Mouse (Mus musculus) heart, embryonic 12.5 days (tissue): ENCODE measurements around the gene Dclk1. TPM values are rescaled to one million over a fixed set of nuclear protein-coding genes. Genes with fewer than 3 reads are reported as not detected.

Experiments used
- ATAC-seq: fragments of 200-750 bp; cut with Nextera tagmentation; 2 replicates; pipeline ENCODE4 v1.8.0; 2017; ENCODE audit warnings: moderate TSS enrichment, moderate library complexity; ENCODE audit not compliant: insufficient number of reproducible peaks, low FRiP score
- H3K27ac ChIP-seq: fragments of 300-500 bp; sonication (generic); 2 replicates; pipeline ENCODE4 v1.5.1; 2016; ENCODE audit warnings: mild to moderate bottlenecking, moderate library complexity; ENCODE audit not compliant: poor library complexity, severe bottlenecking
- H3K27me3 ChIP-seq: fragments of 300-500 bp; sonication (generic); replicated peaks from 2 replicates; pipeline ENCODE4 v1.6.1; 2016; ENCODE audit warnings: mild to moderate bottlenecking, moderate library complexity
- H3K36me3 ChIP-seq: fragments of 300-500 bp; sonication (generic); 2 replicates; pipeline ENCODE4 v1.6.1; 2016; ENCODE audit warnings: mild to moderate bottlenecking, moderate library complexity
- H3K4me1 ChIP-seq: fragments of 300-500 bp; sonication (generic); replicated peaks from 2 replicates; pipeline ENCODE4 v1.6.1; 2016; ENCODE audit warnings: mild to moderate bottlenecking
- H3K4me2 ChIP-seq: fragments of 300-500 bp; sonication (generic); 2 replicates; pipeline ENCODE4 v1.6.1; 2016; ENCODE audit warnings: mild to moderate bottlenecking, moderate library complexity
- H3K4me3 ChIP-seq: fragments of 300-500 bp; sonication (generic); 2 replicates; pipeline ENCODE4 v1.5.1; 2016; ENCODE audit warnings: mild to moderate bottlenecking
- H3K9ac ChIP-seq: fragments of 300-500 bp; sonication (generic); 2 replicates; pipeline ENCODE4 v1.6.1; 2016; ENCODE audit warnings: mild to moderate bottlenecking, moderate library complexity
- H3K9me3 ChIP-seq: fragments of 300-500 bp; sonication (generic); replicated peaks from 2 replicates; pipeline ENCODE4 v1.6.1; 2016; ENCODE audit warnings: mild to moderate bottlenecking, moderate library complexity
- WGBS: fragments of 180-500 bp; shearing (Covaris S2); methylation state at CpG from one replicate; pipeline ENCODE4 v1.1.7; 2016; 5-methylcytosine and 5-hydroxymethylcytosine counted together
- polyA plus RNA-seq: library from polyadenylated mRNA; unstranded; fragments of >200 nt; fragmentation: Nextera tagmentation; extraction: Ambion mirVana; gene quantifications from 2 replicates; pipeline ENCODE4 v1.2.1, GENCODE M21; 2016

The Dclk1 gene
- polyA plus RNA-seq, 1 experiment from 2014 or later = 8.6 TPM

- Histone ChIP-seq H3K27ac (no peak overlapping the region), H3K4me1 (peaks cover 6% of the 10 kb centered on the region; the same call in 1 of the 2 replicates), H3K4me3 (no peak overlapping the region), H3K9me3 (no peaks in the 10 kb centered on the region), H3K27me3 (no peaks in the 10 kb centered on the region), H3K9ac (no peak overlapping the region), H3K36me3 (no peaks in the 10 kb centered on the region), H3K4me2 (no peak overlapping the region)
- WGBS = 80% methylated on average over 4 of the region's 4 CpGs
- ATAC-seq = no peak
Measured at GRCm38 (mm10) chr3:55288726-55289125, 46.6 kb downstream of the Dclk1 start.

DNA sequence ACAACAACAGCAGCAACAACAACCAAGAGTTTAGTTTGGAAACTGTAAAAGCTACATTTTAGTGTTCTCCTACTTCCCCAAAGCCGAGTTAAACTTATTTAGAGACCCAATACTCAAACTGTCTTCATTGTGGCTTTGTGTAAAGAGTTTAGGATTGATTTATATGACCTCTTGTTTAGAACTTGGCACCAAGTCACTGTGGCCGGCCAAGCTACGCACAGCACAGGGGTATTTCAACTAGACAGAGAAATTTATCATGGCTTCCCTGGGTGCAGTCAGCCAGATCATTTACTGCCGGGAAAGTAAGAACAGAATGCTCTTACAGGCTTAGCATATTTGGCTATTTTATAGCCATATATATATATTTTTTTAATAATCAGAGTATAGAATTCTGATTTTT lies 49.8 kb downstream of the Dclk1 start:
- Histone ChIP-seq H3K4me1 (no peaks in the 10 kb centered on the region), H3K4me3 (no peak overlapping the region), H3K27ac (no peak overlapping the region), H3K27me3 (no peaks in the 10 kb centered on the region), H3K36me3 (no peaks in the 10 kb centered on the region), H3K9ac (no peak overlapping the region), H3K4me2 (no peak overlapping the region), H3K9me3 (no peaks in the 10 kb centered on the region)
- WGBS = 85% methylated on average over 4 of the region's 4 CpGs
- no peak for ATAC-seq

DNA sequence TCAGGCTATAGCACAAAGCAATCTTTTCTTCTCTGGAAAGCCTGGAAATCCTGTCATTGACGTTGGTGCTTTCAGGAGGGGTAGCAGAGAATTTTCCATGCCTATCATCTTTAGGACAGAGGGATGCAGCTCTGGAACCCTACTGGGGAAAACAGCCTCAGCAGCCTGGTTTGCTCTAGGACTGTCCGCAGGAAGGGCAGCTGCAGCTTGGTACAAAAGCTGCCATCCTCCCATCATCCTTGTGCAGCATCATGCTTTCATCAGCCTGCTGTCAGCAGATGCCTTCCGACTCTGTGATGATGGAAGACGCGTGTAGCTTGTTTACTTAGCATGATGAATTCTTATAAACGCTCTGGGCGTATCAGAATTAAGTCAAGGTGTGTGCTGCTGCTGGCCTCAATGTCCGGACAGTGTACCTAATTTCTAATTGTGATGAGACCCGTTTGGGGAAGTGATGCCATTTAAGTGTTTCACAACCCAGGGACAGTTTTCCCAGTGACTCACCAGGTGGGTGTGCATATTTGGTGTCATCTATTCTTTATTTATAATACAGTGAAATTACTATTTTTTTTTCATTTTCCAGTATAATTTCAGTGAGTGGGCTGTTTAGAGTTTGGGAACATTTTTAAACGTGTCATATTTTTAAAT lies 50.7 kb downstream of the Dclk1 start:
- no peak overlapping the region for H3K9ac ChIP-seq
- H3K4me3 ChIP-seq = no peak overlapping the region
- H3K4me1 ChIP-seq = no peaks in the 10 kb centered on the region
- no peak overlapping the region for H3K27ac ChIP-seq
- no peak for ATAC-seq
- H3K4me2 ChIP-seq = no peak overlapping the region
- H3K27me3 ChIP-seq = no peaks in the 10 kb centered on the region
- no peaks in the 10 kb centered on the region for H3K36me3 ChIP-seq
- H3K9me3 ChIP-seq = no peaks in the 10 kb centered on the region
- WGBS = 79% methylated on average over 10 of the region's 10 CpGs

GRCm38 (mm10) chr3:55305653-55306052 lies 63.5 kb downstream of the Dclk1 start:
- Histone ChIP-seq H3K4me3 (no peak overlapping the region), H3K4me2 (no peak overlapping the region), H3K36me3 (no peaks in the 10 kb centered on the region), H3K27ac (no peak overlapping the region), H3K27me3 (no peaks in the 10 kb centered on the region), H3K9me3 (no peaks in the 10 kb centered on the region), H3K4me1 (no peaks in the 10 kb centered on the region), H3K9ac (no peak overlapping the region)
- ATAC-seq = no peak

DNA sequence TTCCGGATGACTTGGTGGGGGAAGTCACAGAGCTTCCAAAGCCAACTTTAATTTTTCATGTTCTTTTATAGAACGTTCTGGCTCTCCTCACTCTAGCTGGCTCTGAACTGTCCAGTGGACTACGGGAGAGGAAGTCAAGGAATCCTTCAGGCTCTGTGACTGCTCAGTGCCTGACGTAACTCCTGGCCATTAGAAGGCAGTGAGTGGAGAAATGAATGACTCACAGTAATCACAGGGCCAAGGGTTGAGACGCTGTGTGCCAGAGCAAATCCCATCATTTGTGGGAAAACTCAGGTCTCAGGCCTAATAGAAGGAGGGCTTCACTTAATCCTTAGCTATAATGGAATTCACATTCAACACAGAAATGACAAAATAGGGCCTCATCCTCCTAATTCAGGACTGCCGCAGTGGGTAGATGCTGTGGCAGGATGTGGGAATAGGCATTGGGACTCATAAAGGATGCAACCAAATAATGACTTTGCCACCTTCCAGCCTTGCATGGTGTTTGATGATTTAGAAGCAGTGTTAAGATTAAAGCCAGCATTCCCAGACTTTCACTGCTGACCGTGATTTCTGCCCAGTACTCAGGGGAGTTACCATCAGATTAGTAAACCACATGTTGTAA lies 65.5 kb downstream of the Dclk1 start:
- ATAC-seq = no peak

DNA sequence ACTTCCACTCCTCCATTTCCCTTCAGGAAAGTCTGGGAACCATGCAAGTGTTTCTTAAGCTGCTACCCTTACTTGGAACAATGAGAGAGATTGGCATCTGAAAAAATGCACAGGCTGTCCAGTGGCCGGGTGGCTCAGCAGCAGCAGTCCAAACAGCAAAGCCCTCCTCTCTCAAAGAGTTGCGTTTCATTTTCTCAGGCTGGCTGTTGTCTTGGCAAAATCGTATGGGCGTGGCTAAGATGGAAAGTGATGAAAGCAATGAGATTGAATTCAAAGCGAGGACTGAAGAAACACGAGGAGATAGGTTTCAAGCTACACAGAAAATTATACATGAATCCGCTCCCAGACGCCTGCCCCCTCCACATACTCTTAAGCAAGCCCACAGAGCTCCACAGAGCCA lies 67.8 kb downstream of the Dclk1 start:
- no peaks in the 10 kb centered on the region for H3K36me3 ChIP-seq
- no peaks in the 10 kb centered on the region for H3K27me3 ChIP-seq
- no peak overlapping the region for H3K4me3 ChIP-seq
- H3K9ac ChIP-seq = no peak overlapping the region
- no peaks in the 10 kb centered on the region for H3K9me3 ChIP-seq
- ATAC-seq = no peak
- H3K4me1 ChIP-seq = no peaks in the 10 kb centered on the region
- H3K27ac ChIP-seq = no peak overlapping the region
- no peak overlapping the region for H3K4me2 ChIP-seq
- WGBS = 51% methylated on average over 8 of the region's 8 CpGs

More for the DNA sequence above, 65.5 kb downstream of the Dclk1 start:
- Histone ChIP-seq H3K9me3 (no peaks in the 10 kb centered on the region), H3K4me3 (no peak overlapping the region), H3K9ac (no peak overlapping the region), H3K27me3 (no peaks in the 10 kb centered on the region), H3K27ac (no peak overlapping the region), H3K4me1 (no peaks in the 10 kb centered on the region), H3K36me3 (no peaks in the 10 kb centered on the region), H3K4me2 (no peak overlapping the region)
- WGBS = 62% methylated on average over 7 of the region's 7 CpGs

DNA sequence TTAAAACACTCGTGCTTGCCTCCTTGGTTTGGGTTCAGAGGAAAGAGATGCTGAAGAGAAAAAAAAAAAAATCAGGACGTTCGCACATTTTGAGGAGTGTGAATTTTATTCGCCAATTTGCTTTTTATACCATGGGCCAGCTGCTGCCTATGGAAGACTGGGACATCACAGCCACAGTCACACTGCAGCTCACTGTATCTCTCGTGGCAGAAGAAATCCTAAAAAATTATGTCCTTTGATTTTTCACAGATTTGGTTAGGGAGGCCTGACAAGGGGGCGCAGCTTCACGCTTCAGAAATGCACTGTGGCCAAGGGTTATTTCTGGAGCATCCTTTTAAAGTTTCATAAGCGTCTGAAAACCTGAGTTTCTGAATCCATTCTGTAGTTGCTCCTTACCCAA lies 73.7 kb downstream of the Dclk1 start:
- no peak overlapping the region for H3K4me2 ChIP-seq
- ATAC-seq = no peak
- no peak overlapping the region for H3K27ac ChIP-seq
- no peaks in the 10 kb centered on the region for H3K27me3 ChIP-seq
- no peak overlapping the region for H3K9ac ChIP-seq
- H3K36me3 ChIP-seq = no peaks in the 10 kb centered on the region
- no peaks in the 10 kb centered on the region for H3K4me1 ChIP-seq
- H3K4me3 ChIP-seq = no peak overlapping the region
- H3K9me3 ChIP-seq = no peaks in the 10 kb centered on the region
- WGBS = 79% methylated on average over 8 of the region's 8 CpGs

- no peak overlapping the region for H3K9ac ChIP-seq
- H3K27ac ChIP-seq = no peak overlapping the region
- no peak overlapping the region for H3K4me3 ChIP-seq
- ATAC-seq = no peak
- no peaks in the 10 kb centered on the region for H3K27me3 ChIP-seq
- no peaks in the 10 kb centered on the region for H3K36me3 ChIP-seq
- H3K9me3 ChIP-seq = no peaks in the 10 kb centered on the region
- WGBS = 80% methylated on average over 1 of the region's 1 CpGs
- no peaks in the 10 kb centered on the region for H3K4me1 ChIP-seq
- no peak overlapping the region for H3K4me2 ChIP-seq
Measured at GRCm38 (mm10) chr3:55318021-55318420, 75.9 kb downstream of the Dclk1 start.

DNA sequence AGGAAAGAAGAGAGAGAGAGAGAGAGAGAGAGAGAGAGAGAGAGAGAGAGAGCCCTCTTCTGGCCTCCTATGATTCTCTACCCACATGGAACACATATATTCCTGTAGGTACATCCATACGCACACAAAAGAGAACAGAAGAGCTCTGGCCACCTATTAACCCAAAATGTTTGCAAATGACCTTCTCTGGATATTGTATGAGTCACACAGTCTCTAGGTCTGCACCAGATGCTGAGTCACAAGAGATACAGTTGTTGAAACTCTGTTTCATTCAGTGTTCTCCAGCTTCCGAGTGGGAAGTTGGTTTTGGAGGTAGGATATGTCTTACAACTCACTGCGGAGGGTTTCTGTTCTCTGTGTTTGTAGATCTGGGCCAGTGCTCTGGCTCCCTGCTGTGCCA lies 78.4 kb downstream of the Dclk1 start:
- H3K36me3 ChIP-seq = no peaks in the 10 kb centered on the region
- H3K27ac ChIP-seq = no peak overlapping the region
- no peak for ATAC-seq
- 83% methylated on average over 3 of the region's 3 CpGs for WGBS
- no peaks in the 10 kb centered on the region for H3K27me3 ChIP-seq
- H3K4me3 ChIP-seq = no peak overlapping the region
- no peaks in the 10 kb centered on the region for H3K4me1 ChIP-seq
- no peak overlapping the region for H3K4me2 ChIP-seq
- no peak overlapping the region for H3K9ac ChIP-seq
- H3K9me3 ChIP-seq = 0 out of 2 replicates have a peak, but pooled peaks cover 2% of the 10 kb centered on the region

DNA sequence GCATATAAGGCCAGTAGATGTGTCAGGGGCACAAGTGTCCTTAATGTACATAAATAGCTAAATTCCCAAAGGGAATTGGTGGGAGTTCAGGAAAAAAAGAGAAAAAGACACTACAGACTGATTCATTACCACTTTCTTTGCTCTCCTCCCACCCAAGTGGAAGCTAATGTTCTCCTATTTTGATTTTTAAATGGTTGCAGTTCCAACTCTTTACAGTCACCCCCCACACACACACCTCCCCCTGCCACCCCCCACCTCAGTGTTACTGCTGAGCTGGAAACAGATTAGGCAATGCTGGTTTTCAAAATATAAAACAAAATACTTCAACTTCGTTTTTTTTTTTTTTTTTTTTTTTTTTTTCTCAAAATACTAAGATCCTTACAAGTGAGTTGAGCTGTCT lies 81.9 kb downstream of the Dclk1 start:
- H3K4me1 ChIP-seq = no peaks in the 10 kb centered on the region
- no peak overlapping the region for H3K4me3 ChIP-seq
- WGBS = 50% methylated on average over 1 of the region's 1 CpGs
- H3K4me2 ChIP-seq = no peak overlapping the region
- H3K27ac ChIP-seq = no peak overlapping the region
- H3K27me3 ChIP-seq = no peaks in the 10 kb centered on the region
- no peaks in the 10 kb centered on the region for H3K36me3 ChIP-seq
- ATAC-seq = no peak
- 0 out of 2 replicates have a peak, but pooled peaks cover 2% of the 10 kb centered on the region for H3K9me3 ChIP-seq
- no peak overlapping the region for H3K9ac ChIP-seq

DNA sequence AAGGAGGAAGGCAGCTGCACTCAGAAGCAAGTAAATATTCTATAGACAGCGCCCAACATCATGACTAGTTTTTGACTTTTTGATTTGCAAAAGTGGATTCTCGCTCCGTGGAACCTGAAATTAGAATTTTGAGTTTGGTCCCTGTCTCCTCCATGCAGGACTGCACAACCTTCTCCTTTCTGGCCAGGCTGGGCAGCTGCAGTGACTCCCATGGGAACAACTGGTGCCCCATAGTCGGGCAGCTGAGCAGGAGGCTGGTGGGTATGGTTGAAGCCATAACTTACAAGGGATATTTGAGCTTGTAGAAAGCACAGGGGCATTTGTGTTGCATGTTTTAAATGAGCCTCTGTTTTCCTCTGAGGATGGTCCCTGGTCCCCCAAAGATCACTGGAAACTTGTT lies 88.3 kb downstream of the Dclk1 start:
- no peaks in the 10 kb centered on the region for H3K27me3 ChIP-seq
- 85% methylated on average over 4 of the region's 4 CpGs for WGBS

DNA sequence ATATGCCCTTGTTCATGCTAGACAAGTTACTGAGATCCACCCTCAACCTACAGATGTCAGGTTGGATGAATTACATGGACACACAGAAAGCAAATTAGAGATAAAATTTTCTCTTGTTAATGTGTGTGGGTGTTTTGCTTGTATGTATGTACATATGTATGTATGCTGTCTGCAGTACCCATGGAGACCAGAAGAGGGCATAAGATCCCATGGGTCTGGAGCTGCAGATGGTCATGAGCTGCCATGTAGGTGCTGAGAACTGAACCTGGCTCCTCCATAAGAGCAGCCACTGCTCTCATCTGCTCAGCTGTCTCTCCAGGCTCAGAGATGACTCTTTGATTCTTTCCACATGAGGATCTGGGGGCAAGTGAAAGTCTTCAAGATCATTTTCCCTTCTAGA lies 89.5 kb downstream of the Dclk1 start:
- no peaks in the 10 kb centered on the region; the same call in 1 of the 2 replicates for H3K9me3 ChIP-seq
- H3K4me3 ChIP-seq = no peak overlapping the region
- ATAC-seq = no peak
- no peak overlapping the region for H3K9ac ChIP-seq
- no peaks in the 10 kb centered on the region for H3K27me3 ChIP-seq
- H3K36me3 ChIP-seq = no peaks in the 10 kb centered on the region
- H3K4me1 ChIP-seq = no peaks in the 10 kb centered on the region
- no peak overlapping the region for H3K27ac ChIP-seq
- H3K4me2 ChIP-seq = no peak overlapping the region

More for the DNA sequence above, 88.3 kb downstream of the Dclk1 start:
- Histone ChIP-seq H3K27ac (no peak overlapping the region), H3K4me3 (no peak overlapping the region), H3K36me3 (no peaks in the 10 kb centered on the region), H3K9me3 (no peaks in the 10 kb centered on the region; the same call in 1 of the 2 replicates), H3K9ac (no peak overlapping the region), H3K4me1 (no peaks in the 10 kb centered on the region), H3K4me2 (no peak overlapping the region)
- ATAC-seq = no peak
